Mouse (Mus musculus) megakaryocyte, embryonic 14.5 days (primary cell): ENCODE results near the gene Zfp385a.

Source experiments
- FLI1 ChIP-seq: IDR thresholded peaks from 2 replicates; pipeline ENCODE4 v1.6.1; 2012; ENCODE audit warnings: low read length, inconsistent platforms, mixed read lengths
- GATA1 ChIP-seq: IDR thresholded peaks from 3 replicates; pipeline ENCODE4 v1.6.1; 2012; ENCODE audit warnings: mixed read lengths, low read length, inconsistent platforms, borderline replicate concordance

DNA sequence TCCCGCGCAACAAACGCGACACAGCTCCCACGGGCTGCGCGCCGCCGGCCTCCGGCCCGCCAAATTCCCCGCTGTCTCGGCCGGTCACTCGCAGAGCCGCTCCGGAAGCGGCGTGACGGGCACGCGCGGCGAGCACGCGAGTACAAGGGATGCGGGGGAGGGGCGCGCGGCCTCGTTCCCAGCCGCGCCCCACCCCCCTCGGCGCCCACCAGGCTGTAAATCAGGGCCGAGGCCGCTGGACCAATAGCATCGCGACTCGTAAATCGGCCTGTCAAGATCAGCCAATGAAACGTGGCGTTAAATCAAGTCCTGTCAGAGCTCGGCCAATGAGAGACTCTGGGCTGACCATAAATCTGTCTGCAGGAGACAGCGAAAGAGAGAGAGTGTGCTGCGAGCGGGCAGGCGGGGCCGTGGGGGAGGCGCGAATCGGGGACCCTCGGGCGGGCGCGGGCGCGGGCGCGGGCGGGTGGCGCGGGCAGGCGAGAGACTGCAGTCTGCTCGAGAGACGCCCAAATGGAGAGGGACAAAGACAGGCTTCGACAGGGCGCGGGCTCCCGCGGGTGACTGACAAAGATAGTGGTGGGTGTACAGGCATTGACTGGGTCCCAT lies 34.7 kb downstream of the Zfp385a start:
- TF ChIP-seq GATA1, result no peak
- TF ChIP-seq FLI1, result no peak
